Mouse (Mus musculus) heart, adult 2 months (tissue): Measurements from ENCODE around the gene Faap100.

Experiments
- CTCF ChIP-seq: fragments of 200-600 bp; IDR thresholded peaks from 2 replicates; pipeline ENCODE4 v1.8.1; 2022; ENCODE audit warnings: antibody characterized with exemption, mild to moderate bottlenecking, moderate library complexity
- POLR2A ChIP-seq: fragments of 200-500 bp; IDR thresholded peaks from 2 replicates; pipeline ENCODE4 v1.6.1; 2011; ENCODE audit warnings: mild to moderate bottlenecking, low read depth, low read length, control low read depth; ENCODE audit not compliant: insufficient read depth

DNA sequence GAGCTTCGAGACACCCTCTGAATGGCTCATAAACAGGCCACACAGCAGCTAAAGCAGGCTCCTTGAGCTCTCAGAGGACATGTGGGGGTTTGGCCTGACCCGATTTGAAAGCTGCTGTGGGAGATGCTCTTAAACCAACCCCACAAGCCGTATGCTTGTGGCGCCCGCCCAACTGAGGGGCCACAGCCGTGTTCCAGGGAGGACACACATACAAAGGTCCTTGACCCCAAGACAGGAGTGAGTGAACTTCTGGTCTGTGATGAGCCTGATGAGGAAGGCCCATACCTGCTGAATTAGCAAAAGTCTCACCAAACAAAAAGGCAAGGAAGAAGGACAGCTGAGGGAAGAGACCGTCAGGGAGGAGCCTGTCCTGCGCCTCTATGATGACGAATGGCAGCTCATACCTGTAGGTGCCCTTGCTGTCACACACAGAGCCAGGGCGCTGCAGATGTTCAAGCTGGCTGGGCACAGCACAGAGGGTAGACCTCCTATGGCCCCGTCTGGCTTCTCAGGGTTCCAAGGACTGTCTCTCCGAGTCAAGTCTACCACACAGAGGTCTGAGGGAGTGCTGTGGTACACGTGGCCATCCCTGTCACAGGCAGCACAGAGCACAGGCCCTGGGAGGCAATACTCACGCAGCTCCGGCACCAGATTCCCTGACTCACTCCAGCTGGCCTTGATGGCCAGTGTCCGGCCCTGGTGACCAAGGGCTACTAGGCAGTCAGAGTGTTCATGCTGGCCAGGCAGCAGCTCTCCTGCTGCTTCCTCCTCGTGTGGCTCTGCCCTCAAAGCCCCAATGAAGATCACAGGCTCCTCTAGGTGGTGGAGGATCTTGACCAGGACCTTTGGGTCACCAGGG lies 2.0 kb downstream of the Faap100 start:
- no peak for TF ChIP-seq CTCF
- TF ChIP-seq POLR2A, result no peak
